Mouse (Mus musculus): ENCODE data around the gene Top1. TPM values are rescaled to one million over a fixed set of nuclear protein-coding genes. Genes with fewer than 3 reads are reported as not detected.

Top1 gene
- polyA plus RNA-seq, 1 experiment = 63.9 TPM

DNA sequence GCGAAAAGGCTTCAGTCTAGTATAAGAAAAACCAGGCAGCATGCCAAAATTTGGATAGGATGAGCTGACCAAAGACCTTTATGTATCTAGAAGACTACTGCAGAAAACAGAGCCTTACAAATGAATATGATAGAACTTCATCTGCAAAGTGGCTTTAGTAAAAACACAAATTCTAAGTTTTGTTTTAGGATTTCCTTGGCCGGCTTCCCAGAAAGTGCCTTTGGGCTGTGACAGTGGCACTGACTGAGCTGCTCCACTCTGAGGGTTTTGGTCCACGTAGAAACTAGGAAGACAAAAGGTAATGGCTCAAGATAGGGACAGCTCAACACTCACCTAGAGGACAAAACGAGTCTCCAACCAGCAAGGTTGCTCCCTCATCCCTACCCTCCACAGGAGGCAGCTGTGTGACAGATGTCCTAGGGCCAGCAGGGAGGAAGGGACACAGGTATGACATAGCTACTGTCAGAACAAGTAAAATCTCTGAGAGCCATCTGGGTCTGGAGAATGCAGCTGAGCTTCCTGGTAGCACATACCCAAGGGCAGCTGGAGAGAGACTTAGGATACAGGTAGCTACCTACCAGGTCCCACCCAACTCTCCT, 122.5 kb downstream of the Top1 start:
- TF ChIP-seq POLR2A (IDR thresholded peaks at IDR 0.05; ENCODE audit: borderline replicate concordance, extremely low read depth, insufficient read depth, insufficient read length, poor library complexity, severe bottlenecking) = no peak
- no peak for DNase-seq (ENCODE audit: low read depth)

DNA sequence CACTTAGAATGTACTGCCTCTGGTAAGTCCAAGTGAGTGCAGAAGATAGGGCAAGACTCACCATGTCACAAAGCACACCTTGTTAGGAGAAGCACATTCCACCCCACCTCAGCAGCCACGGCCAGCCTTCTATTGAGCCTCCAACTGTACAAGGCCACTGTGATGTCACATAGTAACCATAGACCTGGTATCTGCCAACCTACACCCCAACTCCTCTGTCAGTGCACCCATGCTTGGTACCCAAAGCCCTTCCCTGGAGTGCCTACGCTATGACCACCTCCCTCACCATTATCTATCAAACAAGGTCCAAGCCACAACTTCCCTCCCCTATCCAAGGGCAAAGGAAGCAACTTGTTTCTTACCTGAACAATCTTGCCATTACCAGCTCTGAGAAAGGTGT, 123.3 kb downstream of the Top1 start:
- no peak for TF ChIP-seq CTCF (IDR thresholded peaks at IDR 0.05; ENCODE audit: borderline replicate concordance, extremely low read depth, insufficient read depth, insufficient read length)
- no peak for TF ChIP-seq POLR2A (IDR thresholded peaks at IDR 0.05; ENCODE audit: borderline replicate concordance, extremely low read depth, insufficient read depth, insufficient read length, poor library complexity, severe bottlenecking)
- DNase-seq (ENCODE audit: low read depth) = no peak

DNA sequence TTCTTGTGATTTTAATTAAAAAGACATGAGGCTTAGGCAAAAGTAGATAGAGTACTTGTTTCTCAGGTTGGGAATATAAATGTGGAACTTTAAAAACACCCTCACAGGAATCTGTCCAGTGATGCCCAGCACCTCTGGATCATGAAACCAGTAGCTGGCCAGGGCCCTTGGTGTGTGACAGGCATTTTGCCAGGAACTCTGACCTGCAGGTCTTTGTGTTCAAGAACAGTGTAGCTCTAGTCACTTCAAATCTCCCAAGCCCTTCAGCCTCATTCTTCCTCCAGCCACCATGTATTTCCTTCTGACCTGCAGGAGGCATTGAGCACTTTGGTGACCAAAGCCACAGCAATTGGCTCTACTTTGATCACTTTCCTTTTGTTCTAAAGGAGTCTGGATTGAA, 124.7 kb downstream of the Top1 start:
- no peak for DNase-seq (ENCODE audit: low read depth)
- no peak for TF ChIP-seq CTCF (IDR thresholded peaks at IDR 0.05; ENCODE audit: borderline replicate concordance, extremely low read depth, insufficient read depth, insufficient read length)
- no peak for TF ChIP-seq POLR2A (IDR thresholded peaks at IDR 0.05; ENCODE audit: borderline replicate concordance, extremely low read depth, insufficient read depth, insufficient read length, poor library complexity, severe bottlenecking)

DNA sequence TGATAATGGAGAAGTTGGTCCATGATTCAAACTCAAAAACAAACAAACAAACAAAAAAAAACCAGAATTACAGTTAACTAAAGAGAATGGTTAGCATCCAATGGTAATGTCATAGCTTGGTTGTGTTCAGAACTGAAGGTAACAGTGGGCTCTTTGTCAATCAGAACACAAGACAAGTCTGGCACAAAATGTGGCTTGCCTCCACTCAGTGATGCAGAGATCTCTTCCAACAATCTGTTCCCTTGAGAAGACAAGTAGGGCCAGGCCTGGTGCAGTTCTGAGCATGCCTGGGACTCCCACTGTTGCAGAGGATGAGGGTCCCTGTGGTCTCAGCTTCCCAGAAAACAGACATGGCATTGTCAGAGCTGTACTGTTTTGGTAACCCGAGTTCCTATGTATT, 125.2 kb downstream of the Top1 start:
- DNase-seq (ENCODE audit: low read depth) = peak; percentile 24
- TF ChIP-seq POLR2A (IDR thresholded peaks at IDR 0.05; ENCODE audit: borderline replicate concordance, extremely low read depth, insufficient read depth, insufficient read length, poor library complexity, severe bottlenecking) (no peak), CTCF (IDR thresholded peaks at IDR 0.05; ENCODE audit: borderline replicate concordance, extremely low read depth, insufficient read depth, insufficient read length) (no peak)

DNA sequence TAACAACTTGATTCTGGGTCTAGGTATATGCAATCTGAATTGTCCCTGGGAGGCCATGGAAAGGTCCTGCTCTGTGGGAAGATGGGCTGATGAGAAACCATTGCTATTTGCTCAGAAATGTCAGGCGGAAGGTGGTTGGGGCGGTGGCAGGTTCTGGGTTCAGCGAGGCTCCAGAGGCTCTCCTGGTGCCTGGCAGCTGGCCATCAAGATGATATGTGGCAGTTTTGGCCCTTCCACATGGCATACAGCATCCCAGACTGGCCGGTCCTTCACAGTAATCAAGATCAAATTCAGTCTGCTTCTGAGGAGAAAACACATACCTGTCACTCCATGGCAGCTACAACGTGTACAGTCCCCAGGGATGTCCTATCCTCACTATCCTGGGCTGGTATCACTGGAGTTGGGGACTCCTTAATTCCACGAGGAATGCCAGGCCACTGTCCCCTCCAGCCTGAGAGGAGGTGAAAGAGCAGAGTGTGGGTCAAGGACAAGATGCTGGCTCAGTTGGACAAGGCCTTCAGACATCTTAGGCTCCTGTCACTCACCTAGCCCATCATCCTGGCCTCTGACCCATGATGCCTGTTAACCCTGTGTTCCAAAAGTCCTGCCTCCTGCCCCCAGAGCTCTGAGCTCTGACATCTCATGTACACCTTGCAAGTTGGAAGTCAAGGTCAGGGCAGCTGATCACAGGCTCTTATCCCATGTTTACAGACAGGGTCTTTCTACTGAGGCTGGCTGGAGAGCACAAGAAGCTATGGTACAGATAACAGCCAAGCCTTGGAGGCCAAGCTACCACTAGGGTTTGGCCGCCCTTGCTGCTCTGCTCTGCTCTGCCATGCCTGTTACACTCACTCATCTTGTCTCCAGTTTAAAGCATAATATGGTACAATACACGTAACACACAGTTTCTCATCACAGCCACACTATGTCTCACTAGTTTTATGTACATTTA, 125.9 kb downstream of the Top1 start:
- DNase-seq (ENCODE audit: low read depth) = no peak
- TF ChIP-seq CTCF (IDR thresholded peaks at IDR 0.05; ENCODE audit: borderline replicate concordance, extremely low read depth, insufficient read depth, insufficient read length) = no peak
- TF ChIP-seq POLR2A (IDR thresholded peaks at IDR 0.05; ENCODE audit: borderline replicate concordance, extremely low read depth, insufficient read depth, insufficient read length, poor library complexity, severe bottlenecking) = no peak

Other genes starting within 250 kb of the Top1 start
- gene Plcg1, start 85.4 kb downstream of the Top1 start, polyA plus RNA-seq (2012; rRNA removed) = 158 and 159 TPM in 2 replicates
- gene Zhx3, start 227.1 kb downstream of the Top1 start, polyA plus RNA-seq (2012; rRNA removed) = 6.5 and 14.5 TPM in 2 replicates
- gene Lpin3, start 234.8 kb downstream of the Top1 start, polyA plus RNA-seq (2012; rRNA removed) = 0.33 and 0.48 TPM in 2 replicates

Measured in brain, embryonic 14.5 days (tissue).